Mouse (Mus musculus) megakaryocyte-erythroid progenitor cell, adult 5-6 weeks (primary cell): ENCODE results near the gene Narf. TPM values are rescaled to one million over a fixed set of nuclear protein-coding genes. Genes with fewer than 3 reads are reported as not detected.

ENCODE experiments used
- ATAC-seq: replicated peaks from 2 replicates; pipeline ENCODE4 v1.8.0; 2016; ENCODE audit warnings: mild to moderate bottlenecking, inconsistent platforms; ENCODE audit not compliant: severe bottlenecking, poor library complexity, low FRiP score, low TSS enrichment
- total RNA-seq, 2 experiments: library from RNA; stranded (forward) in 1 of 2; stranded (reverse) in 1 of 2; fragments of 200-1000, 215-1000 nt in 1 of 2; fragments of >200 nt in 1 of 2; fragmentation: Nextera tagmentation in 1 of 2; gene quantifications; 2 replicates each; pipeline ENCODE4 v1.2.3; 2014 to 2017

Gene Narf
- total RNA-seq (2014; fragmentation: Nextera tagmentation) (46.0 and 51.1 TPM in 2 replicates), total RNA-seq (2017) (43.7 and 63.3 TPM in 2 replicates)

GRCm38 (mm10) chr11:121236564-121237344, at the start of gene Narf:
Gene Narf (plus strand): TSS chr11:121237253.
- ATAC-seq: peak; percentile 89

- ATAC-seq: no peak
Observed at GRCm38 (mm10) chr11:121189681-121190080, 47.4 kb upstream of the Narf start.

GRCm38 (mm10) chr11:121192742-121193141, 44.3 kb upstream of the Narf start:
- ATAC-seq: peak; percentile 52

GRCm38 (mm10) chr11:121193415-121193814, 43.6 kb upstream of the Narf start:
- no peak for ATAC-seq

- ATAC-seq: no peak
Observed at GRCm38 (mm10) chr11:121198622-121199021, 38.4 kb upstream of the Narf start.

GRCm38 (mm10) chr11:121199851-121200250, 37.2 kb upstream of the Narf start:
- ATAC-seq: no peak

- ATAC-seq: no peak
Observed at GRCm38 (mm10) chr11:121200781-121201180, 36.3 kb upstream of the Narf start.

GRCm38 (mm10) chr11:121201436-121202198, 35.4 kb upstream of the Narf start:
- no peak for ATAC-seq

GRCm38 (mm10) chr11:121203859-121204160, 33.2 kb upstream of the Narf start:
- ATAC-seq: no peak

GRCm38 (mm10) chr11:121204161-121205006, 32.7 kb upstream of the Narf start, which contains the start of the genes Hexdc and Ogfod3:
Gene Hexdc (plus strand): TSS chr11:121204433.
Gene Ogfod3 (minus strand): TSS chr11:121204711.
- ATAC-seq: peak; percentile 98

- no peak for ATAC-seq
Observed at GRCm38 (mm10) chr11:121216831-121217230, 20.2 kb upstream of the Narf start.

- ATAC-seq: no peak
Observed at GRCm38 (mm10) chr11:121219776-121220175, 17.3 kb upstream of the Narf start.

GRCm38 (mm10) chr11:121220771-121221170, 16.3 kb upstream of the Narf start:
- ATAC-seq: no peak

GRCm38 (mm10) chr11:121221321-121222010, 15.6 kb upstream of the Narf start:
- ATAC-seq: peak; percentile 74

GRCm38 (mm10) chr11:121228129-121229017, 8.7 kb upstream of the Narf start:
- no peak for ATAC-seq

GRCm38 (mm10) chr11:121229018-121229439, 8.0 kb upstream of the Narf start, which contains the start of gene Cybc1:
Gene Cybc1 (minus strand): TSS chr11:121229322.
- peak; percentile 88 for ATAC-seq

- no peak for ATAC-seq
Observed at GRCm38 (mm10) chr11:121231191-121231590, 5.9 kb upstream of the Narf start.

GRCm38 (mm10) chr11:121231628-121232291, 5.3 kb upstream of the Narf start:
- ATAC-seq: no peak
